Mouse (Mus musculus) midbrain, embryonic 12.5 days (tissue): ENCODE measurements around the gene Gm20517. TPM values are rescaled to one million over a fixed set of nuclear protein-coding genes. Genes with fewer than 3 reads are reported as not detected.
"Not testable (repeated sequence)": the region's sequence is repeated elsewhere in the genome, so short reads cannot be mapped to it uniquely, and the experiment has no call there.

Source experiments
- ATAC-seq: fragments of 200-750 bp; cut with Nextera tagmentation; 2 replicates; pipeline ENCODE4 v1.8.0; 2017; ENCODE audit warnings: low read depth, moderate TSS enrichment, moderate library complexity; ENCODE audit not compliant: low FRiP score
- H3K27ac ChIP-seq: fragments of 300-500 bp; sonication (generic); replicated peaks from 2 replicates; pipeline ENCODE4 v1.5.1; 2016; ENCODE audit warnings: mild to moderate bottlenecking
- H3K27me3 ChIP-seq: fragments of 300-500 bp; sonication (generic); 2 replicates; pipeline ENCODE4 v1.6.1; 2016; ENCODE audit warnings: mild to moderate bottlenecking
- H3K36me3 ChIP-seq: fragments of 300-500 bp; sonication (generic); 2 replicates; pipeline ENCODE4 v1.6.1; 2016
- H3K4me1 ChIP-seq: fragments of 300-500 bp; sonication (generic); 2 replicates; pipeline ENCODE4 v1.6.1; 2016
- H3K4me2 ChIP-seq: fragments of 300-500 bp; sonication (generic); replicated peaks from 2 replicates; pipeline ENCODE4 v1.6.1; 2016; ENCODE audit warnings: mild to moderate bottlenecking, moderate library complexity
- H3K4me3 ChIP-seq: fragments of 300-500 bp; sonication (generic); 2 replicates; pipeline ENCODE4 v1.5.1; 2016; ENCODE audit warnings: mild to moderate bottlenecking
- H3K9ac ChIP-seq: fragments of 300-500 bp; sonication (generic); replicated peaks from 2 replicates; pipeline ENCODE4 v1.6.1; 2016; ENCODE audit warnings: mild to moderate bottlenecking, moderate library complexity
- H3K9me3 ChIP-seq: fragments of 300-500 bp; sonication (generic); 2 replicates; pipeline ENCODE4 v1.6.1; 2016; ENCODE audit warnings: mild to moderate bottlenecking
- WGBS: fragments of 180-500 bp; shearing (Covaris S2); methylation state at CpG from one replicate; pipeline ENCODE4 v1.1.7; 2016; 5-methylcytosine and 5-hydroxymethylcytosine counted together
- polyA plus RNA-seq: library from polyadenylated mRNA; unstranded; fragments of >200 nt; fragmentation: Nextera tagmentation; extraction: Ambion mirVana; gene quantifications from 2 replicates; pipeline ENCODE4 v1.2.1, GENCODE M21; 2016

Gm20517 gene
- polyA plus RNA-seq, 1 experiment from 2014 or later = 2.2 TPM

DNA sequence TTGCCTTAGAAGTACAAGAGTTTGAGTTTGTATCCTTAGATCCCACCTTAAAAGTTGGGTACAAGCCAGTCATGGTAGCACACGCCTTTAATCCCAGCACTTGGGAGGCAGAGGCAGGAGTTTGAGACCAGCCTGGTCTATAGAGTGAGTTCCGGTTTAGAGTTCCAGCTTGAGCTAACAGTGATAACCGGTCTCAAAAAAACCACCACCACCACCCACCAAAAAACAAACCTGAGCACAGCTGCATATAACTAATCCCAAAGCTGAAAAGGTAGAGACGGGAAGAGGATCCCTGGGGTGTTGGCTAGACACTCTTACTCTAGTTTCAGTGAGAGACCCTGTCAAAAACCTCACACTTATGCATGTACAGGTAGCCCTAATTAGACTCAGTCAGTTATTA, 5.3 kb downstream of the Gm20517 start:
- no peak overlapping the region for H3K4me2 ChIP-seq
- ATAC-seq = no peak
- no peaks in the 10 kb centered on the region for H3K27me3 ChIP-seq
- no peaks in the 10 kb centered on the region for H3K9me3 ChIP-seq
- H3K4me3 ChIP-seq = no peak overlapping the region
- H3K4me1 ChIP-seq = peaks cover 15% of the 10 kb centered on the region
- peaks cover 53% of the 10 kb centered on the region for H3K36me3 ChIP-seq
- H3K27ac ChIP-seq = no peak overlapping the region
- 92% methylated on average over 4 of the region's 4 CpGs for WGBS
- H3K9ac ChIP-seq = no peak overlapping the region

GRCm38 (mm10) chr17:47617605-47618307, 6.4 kb downstream of the Gm20517 start:
- 95% methylated on average over 9 of the region's 9 CpGs for WGBS
- no peaks in the 10 kb centered on the region for H3K9me3 ChIP-seq
- H3K36me3 ChIP-seq = peaks cover 64% of the 10 kb centered on the region
- H3K27ac ChIP-seq = no peak overlapping the region
- H3K27me3 ChIP-seq = no peaks in the 10 kb centered on the region
- no peak overlapping the region for H3K4me3 ChIP-seq
- H3K4me2 ChIP-seq = no peak overlapping the region
- H3K9ac ChIP-seq = no peak overlapping the region
- ATAC-seq = no peak
- peaks cover 5% of the 10 kb centered on the region for H3K4me1 ChIP-seq

DNA sequence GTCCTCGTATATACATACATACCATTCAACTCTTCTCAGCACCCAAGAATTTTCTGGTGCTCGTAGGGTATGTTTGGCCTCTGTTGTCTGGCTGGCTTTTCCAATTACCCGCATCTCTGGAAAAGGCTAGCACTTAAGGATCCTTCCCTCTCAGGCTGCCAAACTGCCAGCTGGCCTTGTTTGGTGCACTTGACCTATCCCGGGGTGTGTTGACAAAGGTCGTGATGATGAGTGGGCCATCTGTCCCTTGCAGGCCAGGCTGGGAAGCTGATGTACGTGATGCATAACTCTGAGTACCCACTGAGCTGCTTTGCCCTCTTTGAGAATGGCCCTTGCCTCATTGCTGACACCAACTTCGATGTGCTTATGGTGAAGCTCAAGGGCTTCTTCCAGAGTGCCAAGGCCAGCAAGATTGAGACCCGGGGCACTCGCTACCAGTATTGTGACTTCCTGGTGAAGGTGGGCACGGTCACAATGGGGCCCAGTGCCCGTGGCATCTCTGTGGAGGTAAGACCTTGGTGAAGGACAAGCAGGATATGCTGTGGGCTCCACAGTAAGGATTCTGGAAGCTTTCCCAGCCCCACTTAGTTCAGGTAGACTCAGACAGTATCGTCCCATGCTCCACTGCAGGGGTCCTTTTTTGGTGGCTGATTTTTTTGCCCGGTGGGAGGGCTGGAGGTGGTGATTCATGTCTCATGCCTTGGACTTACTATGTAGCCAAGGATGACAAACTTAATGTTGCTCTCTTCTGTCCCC, 7.3 kb downstream of the Gm20517 start:
- H3K9ac ChIP-seq = no peak overlapping the region
- H3K9me3 ChIP-seq = no peaks in the 10 kb centered on the region
- no peak for ATAC-seq
- H3K4me2 ChIP-seq = no peak overlapping the region
- H3K27ac ChIP-seq = no peak overlapping the region
- no peaks in the 10 kb centered on the region for H3K27me3 ChIP-seq
- 92% methylated on average over 13 of the region's 13 CpGs for WGBS
- no peaks in the 10 kb centered on the region for H3K4me1 ChIP-seq
- H3K36me3 ChIP-seq = peaks cover 73% of the 10 kb centered on the region
- H3K4me3 ChIP-seq = no peak overlapping the region

DNA sequence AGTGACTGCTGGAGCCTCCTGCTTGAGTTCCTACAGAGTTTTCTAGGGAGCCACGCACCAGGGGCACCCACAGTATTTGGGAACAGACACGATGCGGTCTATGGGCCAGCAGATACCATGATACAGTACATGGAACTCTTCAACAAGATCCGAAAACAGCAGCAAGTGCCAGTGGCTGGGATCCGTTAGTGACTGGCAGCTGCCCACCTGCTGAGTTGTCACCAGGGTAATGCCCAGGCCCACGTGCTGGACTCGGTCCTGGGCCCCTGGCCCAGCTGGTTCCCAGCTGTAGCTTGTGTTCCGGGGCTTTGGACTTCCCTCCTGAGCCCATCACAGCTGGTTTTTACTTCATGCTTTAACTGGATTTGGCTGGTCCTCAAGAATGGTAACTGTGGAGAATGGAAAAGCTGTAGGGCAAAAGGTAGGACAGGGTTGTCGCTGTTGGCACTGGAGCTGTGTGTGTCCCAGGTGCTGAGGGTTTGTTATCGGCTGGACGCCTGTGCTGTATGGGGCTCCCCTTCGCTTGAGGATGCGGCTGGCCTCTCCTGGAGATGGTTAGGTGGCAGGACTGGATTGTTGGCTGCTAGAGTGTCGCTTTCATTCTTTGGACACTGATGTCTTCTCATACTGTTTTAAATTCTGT, 11.6 kb downstream of the Gm20517 start:
- no peak overlapping the region for H3K4me3 ChIP-seq
- peaks cover 74% of the 10 kb centered on the region for H3K36me3 ChIP-seq
- H3K9ac ChIP-seq = no peak overlapping the region
- H3K4me2 ChIP-seq = no peak overlapping the region
- no peaks in the 10 kb centered on the region for H3K27me3 ChIP-seq
- no peak for ATAC-seq
- no peaks in the 10 kb centered on the region for H3K9me3 ChIP-seq
- 92% methylated on average over 14 of the region's 14 CpGs for WGBS
- no peak overlapping the region for H3K27ac ChIP-seq
- no peaks in the 10 kb centered on the region for H3K4me1 ChIP-seq

GRCm38 (mm10) chr17:47624572-47624971, 13.2 kb downstream of the Gm20517 start:
- H3K4me2 ChIP-seq, H3K4me3 ChIP-seq, H3K4me1 ChIP-seq, H3K9ac ChIP-seq, ATAC-seq, H3K9me3 ChIP-seq, H3K27me3 ChIP-seq, H3K27ac ChIP-seq: not testable (repeated sequence)
- 94% methylated on average over 3 of the region's 5 CpGs for WGBS
- peaks cover 62% of the 10 kb centered on the region for H3K36me3 ChIP-seq

- H3K36me3 ChIP-seq = peaks cover 58% of the 10 kb centered on the region
- ATAC-seq = no peak
- 97% methylated on average over 2 of the region's 2 CpGs for WGBS
- no peaks in the 10 kb centered on the region for H3K27me3 ChIP-seq
- H3K4me3 ChIP-seq = no peak overlapping the region
- H3K9me3 ChIP-seq = no peaks in the 10 kb centered on the region
- H3K4me1 ChIP-seq = peaks cover 7% of the 10 kb centered on the region
- no peak overlapping the region for H3K27ac ChIP-seq
- H3K9ac ChIP-seq = no peak overlapping the region
- H3K4me2 ChIP-seq = no peak overlapping the region
Measured at GRCm38 (mm10) chr17:47625088-47625487, 13.7 kb downstream of the Gm20517 start.

DNA sequence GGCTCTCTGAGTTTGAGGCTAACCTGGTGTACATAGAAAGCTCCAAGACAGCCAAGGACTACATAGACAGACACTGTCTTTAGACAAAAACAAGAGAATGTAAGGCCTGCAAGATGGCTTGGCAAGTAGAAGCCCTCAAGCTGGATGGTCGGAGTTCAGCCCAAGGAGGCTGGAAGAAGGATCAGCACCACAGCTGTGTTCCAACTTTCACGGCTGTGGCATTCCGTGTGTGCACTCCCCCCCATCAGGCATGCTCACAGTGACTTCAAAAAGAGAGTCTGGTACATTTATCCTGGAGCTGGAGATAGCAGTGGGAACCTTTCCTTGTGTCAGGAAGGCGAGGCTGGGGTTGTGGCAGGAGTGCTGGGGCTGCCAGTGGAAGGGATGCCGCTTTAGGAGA, 14.6 kb downstream of the Gm20517 start:
- Histone ChIP-seq H3K4me1 (peaks cover 15% of the 10 kb centered on the region), H3K9me3 (no peaks in the 10 kb centered on the region), H3K4me2 (no peak overlapping the region), H3K27ac (no peak overlapping the region), H3K4me3 (no peak overlapping the region), H3K9ac (no peak overlapping the region), H3K36me3 (peaks cover 52% of the 10 kb centered on the region), H3K27me3 (no peaks in the 10 kb centered on the region)
- 94% methylated on average over 5 of the region's 5 CpGs for WGBS
- ATAC-seq = no peak

DNA sequence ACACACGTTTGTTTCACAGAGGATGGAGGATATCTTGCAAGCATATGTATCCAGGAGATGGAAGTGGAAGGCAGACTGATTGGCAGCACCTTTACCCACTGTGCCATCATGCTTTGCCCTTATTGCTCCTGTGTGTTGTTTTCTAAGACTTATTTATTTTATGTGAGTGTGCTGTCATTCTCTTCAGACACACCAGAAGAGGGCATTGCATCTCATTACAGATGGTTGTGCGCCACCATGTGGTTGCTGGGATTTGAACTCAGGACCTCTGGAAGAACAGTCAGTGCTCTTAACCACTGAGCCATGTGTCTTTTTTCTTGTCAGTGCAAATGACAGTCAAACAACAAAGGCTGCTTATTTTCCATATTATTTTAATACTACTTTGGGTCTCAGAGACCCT, 16.4 kb downstream of the Gm20517 start:
- Histone ChIP-seq H3K27me3 (no peaks in the 10 kb centered on the region), H3K9ac (no peak overlapping the region), H3K4me1 (peaks cover 28% of the 10 kb centered on the region), H3K4me3 (0 out of 2 replicates have a peak overlapping the region, but pooled peaks have one; percentile 79), H3K36me3 (peaks cover 35% of the 10 kb centered on the region), H3K4me2 (no peak overlapping the region), H3K27ac (no peak overlapping the region), H3K9me3 (no peaks in the 10 kb centered on the region)
- no peak for ATAC-seq
- WGBS = 87% methylated on average over 2 of the region's 2 CpGs

- Histone ChIP-seq H3K4me2 (peak overlapping the region; percentile 75), H3K4me1 (peaks cover 33% of the 10 kb centered on the region), H3K4me3 (peak overlapping the region; percentile 79), H3K9me3 (no peaks in the 10 kb centered on the region), H3K27me3 (no peaks in the 10 kb centered on the region), H3K9ac (peak overlapping the region; percentile 83), H3K36me3 (peaks cover 22% of the 10 kb centered on the region), H3K27ac (peak overlapping the region; percentile 94)
- peak; percentile 94 for ATAC-seq
- under 1% methylated on average over 63 of the region's 63 CpGs for WGBS
Measured at GRCm38 (mm10) chr17:47628851-47629676, 17.7 kb downstream of the Gm20517 start.

- Histone ChIP-seq H3K4me1 (peaks cover 33% of the 10 kb centered on the region), H3K9ac (peak overlapping the region; percentile 83), H3K27me3 (no peaks in the 10 kb centered on the region), H3K4me3 (peak overlapping the region; percentile 79), H3K9me3 (no peaks in the 10 kb centered on the region), H3K27ac (peak overlapping the region; percentile 94), H3K4me2 (peak overlapping the region; percentile 75), H3K36me3 (peaks cover 13% of the 10 kb centered on the region)
- peak; percentile 69 for ATAC-seq
- WGBS = under 1% methylated on average over 61 of the region's 61 CpGs
Measured at GRCm38 (mm10) chr17:47629717-47630677, 18.6 kb downstream of the Gm20517 start.

GRCm38 (mm10) chr17:47630678-47631065, 19.3 kb downstream of the Gm20517 start, which contains the start of gene Usp49:
Usp49 (plus strand) TSS chr17:47630690.
- H3K27me3 ChIP-seq = no peaks in the 10 kb centered on the region
- peak within 1 kb of the TSS; percentile 75 for H3K4me2 ChIP-seq
- H3K36me3 ChIP-seq = peaks cover 13% of the 10 kb centered on the region
- peak within 1 kb of the TSS; percentile 83 for H3K9ac ChIP-seq
- 0% methylated on average over 3 of the region's 3 CpGs for WGBS
- peak within 1 kb of the TSS; percentile 79 for H3K4me3 ChIP-seq
- peaks cover 33% of the 10 kb centered on the region for H3K4me1 ChIP-seq
- H3K9me3 ChIP-seq = no peaks in the 10 kb centered on the region
- H3K27ac ChIP-seq = peak within 1 kb of the TSS; percentile 94
- ATAC-seq = no peak
